24 mouse cellular contexts compared by ENCODE assay signal in the genomic region with DNA sequence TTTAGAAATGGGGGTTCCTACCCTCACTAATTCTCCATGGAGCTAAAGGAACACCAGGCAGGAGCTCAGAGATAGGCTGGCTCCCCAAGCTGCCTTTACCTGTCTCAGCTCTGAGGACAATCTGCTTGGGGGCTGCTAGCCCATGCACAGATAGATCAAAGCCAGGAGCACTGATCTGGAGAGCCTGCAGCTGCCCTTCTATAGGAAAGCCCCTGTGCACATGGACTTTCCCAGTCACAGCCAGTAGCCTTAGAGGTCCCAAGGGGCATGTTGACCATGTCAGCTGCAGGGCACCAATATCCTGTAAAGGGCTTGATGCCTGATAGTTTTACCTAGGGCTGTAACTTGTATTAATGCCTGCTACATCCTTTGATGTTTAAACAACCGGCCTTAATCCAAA.
"Had no signal": no experiment of that assay in that cellular context is flagged by ENCODE, and none has a peak within 500 bp of the region (broad histone marks: within the 10 kb centered on the region; RNA-seq: fewer than 3 reads in every experiment).

No protein-coding gene starts in this region.

- H3K9me3 ChIP-seq: heart, embryonic 12.5 days; heart, embryonic 15.5 days; hindbrain, embryonic 13.5 days; hindbrain, embryonic 15.5 days; limb, embryonic 15.5 days had no signal

- DNase-seq: forebrain, postnatal 0 days; gastrocnemius, postnatal 14 days; gastrocnemius, postnatal 36 days; heart, adult 18-20 months; heart, postnatal 14 days; heart, postnatal 36 days; kidney, adult 11 months; kidney, adult 2 months; kidney, adult 9 months; kidney, postnatal 14 days; kidney, postnatal 36 days; layer of hippocampus, adult 9-11 months; layer of hippocampus, postnatal 36 days; left cerebral cortex, postnatal 4 days had no signal

- H3K27me3 ChIP-seq: heart, embryonic 12.5 days; heart, embryonic 15.5 days; hindbrain, embryonic 13.5 days; hindbrain, embryonic 15.5 days; kidney, embryonic 15.5 days; limb, embryonic 13.5 days; limb, embryonic 15.5 days had no signal

- H3K27ac ChIP-seq: heart, embryonic 15.5 days; hindbrain, embryonic 13.5 days; hindbrain, embryonic 15.5 days; hindbrain, postnatal 0 days; kidney, embryonic 15.5 days; kidney, postnatal 0 days; limb, embryonic 13.5 days; limb, embryonic 15.5 days had no signal

- H3K36me3 ChIP-seq: hindbrain, embryonic 15.5 days had no signal

- H3K9ac ChIP-seq: forebrain, postnatal 0 days; heart, embryonic 12.5 days; heart, embryonic 15.5 days; hindbrain, embryonic 13.5 days; hindbrain, embryonic 15.5 days; kidney, embryonic 15.5 days; limb, embryonic 13.5 days; limb, embryonic 15.5 days had no signal

- H3K4me3 ChIP-seq: heart, embryonic 12.5 days; heart, embryonic 15.5 days; hindbrain, embryonic 13.5 days; hindbrain, embryonic 15.5 days; kidney, embryonic 15.5 days; limb, embryonic 13.5 days; limb, embryonic 15.5 days had no signal

- ATAC-seq: forebrain, postnatal 0 days; hindbrain, postnatal 0 days; intestine, embryonic 16.5 days had no signal

- H3K4me2 ChIP-seq: heart, embryonic 12.5 days; heart, embryonic 15.5 days; hindbrain, embryonic 13.5 days; hindbrain, embryonic 15.5 days; kidney, embryonic 15.5 days; limb, embryonic 13.5 days; limb, embryonic 15.5 days had no signal

- H3K4me1 ChIP-seq: heart, embryonic 15.5 days; limb, embryonic 15.5 days had no signal
